Mouse (Mus musculus) macrophage (primary cell): ENCODE measurements around the gene Lrch3. TPM values are rescaled to one million over a fixed set of nuclear protein-coding genes. Genes with fewer than 3 reads are reported as not detected.
"Not testable (repeated sequence)": the region's sequence is repeated elsewhere in the genome, so short reads cannot be mapped to it uniquely, and the experiment has no call there.

ENCODE experiments used
- H3K27ac ChIP-seq: fragments of 350-480 bp; formaldehyde crosslinking; 2 replicates; pipeline ENCODE4 v1.9.0; 2021
- H3K36me3 ChIP-seq: fragments of 350-480 bp; formaldehyde crosslinking; 2 replicates; pipeline ENCODE4 v1.9.0; 2021; ENCODE audit errors: inconsistent target
- H3K4me3 ChIP-seq: fragments of 350-480 bp; formaldehyde crosslinking; 2 replicates; pipeline ENCODE4 v1.9.0; 2021; ENCODE audit errors: inconsistent target
- H3K79me2 ChIP-seq: fragments of 350-480 bp; formaldehyde crosslinking; 2 replicates; pipeline ENCODE4 v1.9.0; 2021; ENCODE audit errors: inconsistent target
- WGBS: methylation state at CpG from one replicate; pipeline ENCODE4 v1.1.7; 2026; ENCODE audit warnings: inconsistent platforms; ENCODE audit not compliant: missing documents; 5-methylcytosine and 5-hydroxymethylcytosine counted together
- polyA plus RNA-seq: library from polyadenylated mRNA; stranded (reverse); fragments of 250-400 nt; gene quantifications from 3 replicates; pipeline ENCODE4 v1.2.4, GENCODE M21; 2018; ENCODE audit warnings: inconsistent platforms

The Lrch3 gene
- polyA plus RNA-seq, 1 experiment from 2014 or later = 24.7 TPM

GRCm38 (mm10) chr16:33026357-33026756 lies 112.5 kb downstream of the Lrch3 start:
- Histone ChIP-seq H3K4me3 (no peak overlapping the region), H3K36me3 (no peaks in the 10 kb centered on the region), H3K27ac (no peak overlapping the region), H3K79me2 (no peaks in the 10 kb centered on the region)
- 44% methylated on average over 7 of the region's 7 CpGs for WGBS

- 100% methylated on average over 3 of the region's 4 CpGs for WGBS
- no peaks in the 10 kb centered on the region for H3K36me3 ChIP-seq
- H3K79me2 ChIP-seq = no peaks in the 10 kb centered on the region
- no peak overlapping the region for H3K27ac ChIP-seq
- H3K4me3 ChIP-seq = no peak overlapping the region
Measured at GRCm38 (mm10) chr16:33036006-33036405, 122.1 kb downstream of the Lrch3 start.

GRCm38 (mm10) chr16:33042682-33043081 lies 128.8 kb downstream of the Lrch3 start:
- Histone ChIP-seq H3K79me2 (no peaks in the 10 kb centered on the region), H3K27ac (no peak overlapping the region), H3K36me3 (no peaks in the 10 kb centered on the region), H3K4me3 (no peak overlapping the region)
- 90% methylated on average over 1 of the region's 1 CpGs for WGBS

- 17% methylated on average over 2 of the region's 2 CpGs for WGBS
- Histone ChIP-seq H3K36me3 (no peaks in the 10 kb centered on the region), H3K4me3 (no peak overlapping the region)
Measured at GRCm38 (mm10) chr16:33043268-33043667, 129.4 kb downstream of the Lrch3 start.

GRCm38 (mm10) chr16:33048004-33048403 lies 134.1 kb downstream of the Lrch3 start:
- Histone ChIP-seq H3K36me3 (no peaks in the 10 kb centered on the region), H3K4me3 (no peak overlapping the region), H3K79me2 (no peaks in the 10 kb centered on the region), H3K27ac (no peak overlapping the region)
- 86% methylated on average over 1 of the region's 1 CpGs for WGBS

More at GRCm38 (mm10) chr16:33043268-33043667, 129.4 kb downstream of the Lrch3 start:
- Histone ChIP-seq H3K27ac (no peak overlapping the region), H3K79me2 (no peaks in the 10 kb centered on the region)

GRCm38 (mm10) chr16:33048686-33049085 lies 134.8 kb downstream of the Lrch3 start:
- WGBS = 95% methylated on average over 2 of the region's 2 CpGs
- Histone ChIP-seq H3K4me3 (no peak overlapping the region), H3K79me2 (no peaks in the 10 kb centered on the region), H3K27ac (no peak overlapping the region), H3K36me3 (no peaks in the 10 kb centered on the region)

GRCm38 (mm10) chr16:33049809-33050208 lies 135.9 kb downstream of the Lrch3 start:
- 72% methylated on average over 16 of the region's 16 CpGs for WGBS
- no peak overlapping the region for H3K4me3 ChIP-seq
- H3K27ac ChIP-seq = no peak overlapping the region
- H3K36me3 ChIP-seq = no peaks in the 10 kb centered on the region
- no peaks in the 10 kb centered on the region for H3K79me2 ChIP-seq

GRCm38 (mm10) chr16:33053141-33053540 lies 139.2 kb downstream of the Lrch3 start:
- WGBS = 73% methylated on average over 5 of the region's 5 CpGs
- H3K36me3 ChIP-seq = peaks cover 5% of the 10 kb centered on the region; the same call in 1 of the 2 replicates

GRCm38 (mm10) chr16:33054927-33055326 lies 141.0 kb downstream of the Lrch3 start:
- H3K4me3 ChIP-seq, H3K27ac ChIP-seq: not testable (repeated sequence)
- peaks cover 23% of the 10 kb centered on the region for H3K36me3 ChIP-seq
- WGBS = 80% methylated on average over 2 of the region's 2 CpGs
- peaks cover 32% of the 10 kb centered on the region for H3K79me2 ChIP-seq

More at GRCm38 (mm10) chr16:33053141-33053540, 139.2 kb downstream of the Lrch3 start:
- Histone ChIP-seq H3K27ac (no peak overlapping the region), H3K79me2 (peaks cover 18% of the 10 kb centered on the region), H3K4me3 (no peak overlapping the region)

- Histone ChIP-seq H3K27ac (peak overlapping the region; percentile 84; the same call in 1 of the 2 replicates), H3K79me2 (peaks cover 32% of the 10 kb centered on the region), H3K4me3 (peak overlapping the region; percentile 97), H3K36me3 (peaks cover 30% of the 10 kb centered on the region)
- WGBS = 23% methylated on average over 8 of the region's 10 CpGs
Measured at GRCm38 (mm10) chr16:33055655-33056054, 141.8 kb downstream of the Lrch3 start.

GRCm38 (mm10) chr16:33056095-33056785 lies 142.3 kb downstream of the Lrch3 start, which contains the start of the genes Iqcg and Rpl35a:
Gene Iqcg, minus strand, starts transcription at chr16:33056218.
Gene Rpl35a, plus strand, starts transcription at chr16:33056453.
- Histone ChIP-seq H3K79me2 (peaks cover 32% of the 10 kb centered on the region), H3K36me3 (peaks cover 30% of the 10 kb centered on the region)
- WGBS = 1% methylated on average over 41 of the region's 47 CpGs

GRCm38 (mm10) chr16:33056786-33057185 lies 142.9 kb downstream of the Lrch3 start:
- Histone ChIP-seq H3K4me3 (peak overlapping the region; percentile 97), H3K36me3 (peaks cover 30% of the 10 kb centered on the region), H3K27ac (peak overlapping the region; percentile 84), H3K79me2 (peaks cover 32% of the 10 kb centered on the region)
- WGBS = under 1% methylated on average over 24 of the region's 24 CpGs

More at GRCm38 (mm10) chr16:33056095-33056785, 142.3 kb downstream of the Lrch3 start, which contains the start of the genes Iqcg and Rpl35a:
- peak within 1 kb of the TSS; percentile 84 for H3K27ac ChIP-seq
- peak within 1 kb of the TSS; percentile 97 for H3K4me3 ChIP-seq

- WGBS = 93% methylated on average over 16 of the region's 16 CpGs
- Histone ChIP-seq H3K4me3 (peak overlapping the region; percentile 97; the same call in 1 of the 2 replicates), H3K27ac (no peak overlapping the region), H3K79me2 (peaks cover 32% of the 10 kb centered on the region), H3K36me3 (peaks cover 30% of the 10 kb centered on the region)
Measured at GRCm38 (mm10) chr16:33058033-33058432, 144.1 kb downstream of the Lrch3 start.

- 91% methylated on average over 4 of the region's 9 CpGs for WGBS
- H3K27ac ChIP-seq, H3K4me3 ChIP-seq: not testable (repeated sequence)
- peaks cover 30% of the 10 kb centered on the region for H3K36me3 ChIP-seq
- peaks cover 32% of the 10 kb centered on the region for H3K79me2 ChIP-seq
Measured at GRCm38 (mm10) chr16:33058656-33059055, 144.8 kb downstream of the Lrch3 start.

GRCm38 (mm10) chr16:33059471-33059870 lies 145.6 kb downstream of the Lrch3 start:
- Histone ChIP-seq H3K27ac (no peak overlapping the region), H3K79me2 (peaks cover 32% of the 10 kb centered on the region), H3K4me3 (no peak overlapping the region), H3K36me3 (peaks cover 30% of the 10 kb centered on the region)
- WGBS = 90% methylated on average over 1 of the region's 1 CpGs
